Mouse (Mus musculus) left cerebral cortex, postnatal 10 days (tissue): Measurements from ENCODE around the gene Pnpo. TPM values are rescaled to one million over a fixed set of nuclear protein-coding genes. Genes with fewer than 3 reads are reported as not detected.

Experiments used
- total RNA-seq, 2 experiments: library from RNA; stranded (reverse); gene quantifications; 2 replicates each; pipeline ENCODE4 v1.2.3; 2021

The Pnpo gene
- total RNA-seq, 2 experiments from 2014 or later: 30.9 to 32.6 TPM

Other genes starting within 250 kb of the Pnpo start
- 10 to 100 TPM; 43.1 to 43.2 TPM for gene Snx11, start 166.4 kb downstream of the Pnpo start, total RNA-seq
- 10 to 100 TPM; 49.3 to 52.2 TPM for gene Cbx1, start 154.9 kb downstream of the Pnpo start, total RNA-seq
- 100 to 1,000 TPM; 167 to 175 TPM for gene Nfe2l1, start 114.0 kb downstream of the Pnpo start, total RNA-seq
- 1 to 10 TPM; 2.5 to 3.1 TPM for gene Copz2, start 94.1 kb downstream of the Pnpo start, total RNA-seq
- gene Cdk5rap3, start 27.5 kb downstream of the Pnpo start, total RNA-seq: 10 to 100 TPM; 50.5 to 52.5 TPM
- gene Prr15l, start 15.9 kb downstream of the Pnpo start, total RNA-seq: not detected
- 10 to 100 TPM in 1 of 2 experiments, 1 to 10 TPM in 1; 9.9 to 10.7 TPM for gene Sp2, start 39.0 kb upstream of the Pnpo start, total RNA-seq
- gene Sp6, start 69.4 kb upstream of the Pnpo start, total RNA-seq: 1 to 10 TPM; 2.3 to 3.1 TPM
- gene Scrn2, start 86.0 kb upstream of the Pnpo start, total RNA-seq: 1 to 10 TPM; 3.9 to 4.2 TPM
- under 1 TPM; 0.61 to 0.75 TPM for gene Lrrc46, start 97.4 kb upstream of the Pnpo start, total RNA-seq
- 10 to 100 TPM; 69.0 to 69.2 TPM for gene Mrpl10, start 97.6 kb upstream of the Pnpo start, total RNA-seq
- 10 to 100 TPM; 11.3 to 12.8 TPM for gene Osbpl7, start 106.6 kb upstream of the Pnpo start, total RNA-seq
- gene Tbx21, start 171.3 kb upstream of the Pnpo start, total RNA-seq: not detected
- gene Tbkbp1, start 207.5 kb upstream of the Pnpo start, total RNA-seq: 10 to 100 TPM; 52.4 to 53.7 TPM
- gene Kpnb1, start 243.9 kb upstream of the Pnpo start, total RNA-seq: 100 to 1,000 TPM; 121 to 122 TPM